Mouse (Mus musculus) hindbrain, embryonic 10.5 days (tissue): Measurements from ENCODE around the gene 4930451I11Rik. TPM values are rescaled to one million over a fixed set of nuclear protein-coding genes. Genes with fewer than 3 reads are reported as not detected.

Experiments
- DNase-seq: peaks from one replicate; pipeline ENCODE4 v3.0.0-alpha.2; 2017; ENCODE audit warnings: low spot score
- H3K27ac ChIP-seq: fragments of 300-500 bp; sonication (generic); 2 replicates; pipeline ENCODE4 v1.5.1; 2016; ENCODE audit warnings: mild to moderate bottlenecking, moderate library complexity
- H3K27me3 ChIP-seq: fragments of 300-500 bp; sonication (generic); 2 replicates; pipeline ENCODE4 v1.6.1; 2016; ENCODE audit warnings: mild to moderate bottlenecking; ENCODE audit not compliant: poor library complexity, insufficient read depth, severe bottlenecking
- H3K36me3 ChIP-seq: fragments of 300-500 bp; sonication (generic); 2 replicates; pipeline ENCODE4 v1.6.1; 2016; ENCODE audit warnings: mild to moderate bottlenecking, moderate library complexity
- H3K4me1 ChIP-seq: fragments of 300-500 bp; sonication (generic); replicated peaks from 2 replicates; pipeline ENCODE4 v1.6.1; 2016; ENCODE audit warnings: mild to moderate bottlenecking
- H3K4me3 ChIP-seq: fragments of 300-500 bp; sonication (generic); 2 replicates; pipeline ENCODE4 v1.5.1; 2016; ENCODE audit warnings: mild to moderate bottlenecking, moderate library complexity
- H3K9me3 ChIP-seq: fragments of 300-500 bp; sonication (generic); 2 replicates; pipeline ENCODE4 v1.6.1; 2016; ENCODE audit warnings: mild to moderate bottlenecking, moderate library complexity
- whole genome bisulfite sequencing: fragments of 180-500 bp; shearing (Covaris S2); methylation state at CpG from one replicate; pipeline ENCODE4 v1.1.7; 2016; 5-methylcytosine and 5-hydroxymethylcytosine counted together
- polyA plus RNA-seq: library from polyadenylated mRNA; unstranded; fragments of >200 nt; fragmentation: Nextera tagmentation; extraction: Ambion mirVana; gene quantifications from 2 replicates; pipeline ENCODE4 v1.2.1, GENCODE M21; 2016

Gene 4930451I11Rik
- polyA plus RNA-seq, 1 experiment from 2014 or later: not detected

DNA sequence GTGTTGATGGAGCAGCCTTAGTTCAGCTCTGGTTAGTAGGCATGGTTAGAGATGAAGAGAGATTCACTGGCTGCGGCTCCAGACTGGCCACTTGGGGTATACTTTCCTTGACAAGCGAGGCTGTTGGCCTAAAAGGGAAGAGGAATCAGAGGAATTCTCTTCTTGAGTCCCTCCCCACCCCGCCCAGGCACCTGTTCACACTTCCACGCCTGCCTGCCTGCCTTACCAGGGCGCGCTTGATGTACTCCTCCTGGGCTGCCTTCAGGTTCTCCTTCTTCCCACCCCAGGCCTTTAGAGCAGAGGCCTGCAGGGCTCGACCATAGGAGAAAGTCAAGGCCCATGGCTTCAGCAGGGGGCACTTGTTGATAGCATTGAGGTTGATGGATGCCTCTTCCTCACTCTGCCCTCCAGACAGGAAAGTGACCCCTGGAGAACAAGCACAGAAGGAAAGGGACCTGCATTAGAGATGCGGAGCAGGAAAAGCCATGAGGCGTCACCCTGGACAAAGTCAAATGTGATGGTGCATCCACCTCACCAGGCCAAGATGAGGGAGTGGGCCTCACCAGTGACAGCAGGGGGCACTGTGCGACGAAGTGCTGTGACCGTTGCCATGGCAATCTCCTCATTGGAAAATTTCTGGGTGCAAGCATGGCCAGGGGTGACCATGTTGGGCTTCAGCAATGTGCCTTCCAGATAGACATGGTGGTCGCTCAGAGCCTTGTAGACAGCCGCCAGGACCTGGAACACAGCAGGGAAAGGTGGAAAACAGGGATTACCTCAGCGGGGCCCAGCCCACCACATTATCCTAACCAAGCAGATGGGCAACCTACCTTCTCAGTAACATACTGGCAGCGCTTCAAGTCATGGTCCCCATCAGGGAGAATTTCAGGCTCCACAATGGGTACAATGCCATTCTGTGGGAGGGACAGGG is 35.8 kb downstream of the 4930451I11Rik start:
- peaks cover 65% of the 10 kb centered on the region for H3K4me1 ChIP-seq
- DNase-seq: no peak
- no peaks in the 10 kb centered on the region for H3K27me3 ChIP-seq
- no peaks in the 10 kb centered on the region for H3K9me3 ChIP-seq
- WGBS: 84% methylated on average over 16 of the region's 16 CpGs
- H3K36me3 ChIP-seq: peaks cover 52% of the 10 kb centered on the region
- peak overlapping the region; percentile 84 for H3K4me3 ChIP-seq
- no peak overlapping the region for H3K27ac ChIP-seq

DNA sequence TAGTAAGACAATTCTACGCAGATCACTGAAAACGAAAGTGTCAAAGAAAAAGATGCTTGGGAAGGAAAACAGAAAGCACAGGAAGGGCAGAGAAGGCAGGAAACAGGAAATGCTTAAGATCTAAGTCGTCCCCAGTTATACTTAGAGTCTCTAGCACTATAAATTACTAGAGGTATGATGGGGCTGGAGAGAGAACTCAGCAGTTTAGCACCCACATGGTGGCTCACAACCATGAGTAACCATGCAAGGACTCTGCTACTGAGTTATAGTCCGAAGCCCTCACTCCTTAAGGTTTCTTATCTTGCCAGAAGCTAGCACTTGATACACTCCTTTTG is 37.2 kb downstream of the 4930451I11Rik start:
- peaks cover 61% of the 10 kb centered on the region for H3K36me3 ChIP-seq
- H3K9me3 ChIP-seq: no peaks in the 10 kb centered on the region
- no peak overlapping the region for H3K4me3 ChIP-seq
- 81% methylated on average over 4 of the region's 4 CpGs for WGBS
- no peak for DNase-seq
- H3K4me1 ChIP-seq: peaks cover 59% of the 10 kb centered on the region
- no peaks in the 10 kb centered on the region for H3K27me3 ChIP-seq
- no peak overlapping the region for H3K27ac ChIP-seq

DNA sequence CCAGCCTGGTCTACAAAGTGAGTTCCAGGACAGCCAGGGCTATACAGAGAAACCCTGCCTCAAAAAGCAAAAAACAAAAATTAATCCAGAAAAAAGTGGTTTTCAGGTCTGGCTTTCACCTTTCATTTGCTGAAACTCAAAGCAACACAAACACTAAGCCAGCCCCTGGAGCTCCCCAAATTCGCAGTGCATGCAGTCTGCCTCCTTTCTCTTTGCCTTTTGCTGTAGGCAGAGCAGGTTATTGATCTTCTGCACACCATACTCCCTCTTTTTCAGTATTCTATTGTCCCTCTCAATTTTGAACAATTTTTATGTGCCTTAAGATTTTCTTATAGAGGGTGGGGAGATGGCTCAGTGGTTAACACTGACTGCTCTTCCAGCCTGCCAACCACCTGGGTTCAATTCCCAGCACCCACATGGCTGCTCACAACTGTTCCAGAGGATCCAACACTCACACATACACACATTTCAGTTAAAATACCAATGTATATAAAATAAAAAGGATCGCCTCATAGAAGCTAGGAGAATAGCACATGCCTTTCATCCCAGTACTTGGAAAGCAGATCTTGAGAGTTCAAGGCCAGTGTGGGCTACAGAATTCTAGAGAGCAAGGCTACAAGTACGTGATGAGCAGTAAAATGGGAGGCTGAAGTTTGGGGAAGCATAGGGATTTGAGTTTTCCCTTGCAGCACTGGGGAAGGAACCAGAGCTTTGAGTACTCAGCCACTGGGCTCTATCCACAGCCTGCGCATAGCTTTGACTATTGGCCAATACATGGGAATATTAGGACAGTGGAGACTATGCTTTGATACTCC is 37.8 kb downstream of the 4930451I11Rik start:
- H3K4me1 ChIP-seq: peaks cover 59% of the 10 kb centered on the region
- no peaks in the 10 kb centered on the region for H3K27me3 ChIP-seq
- peaks cover 67% of the 10 kb centered on the region for H3K36me3 ChIP-seq
- H3K27ac ChIP-seq: no peak overlapping the region
- DNase-seq: no peak
- no peaks in the 10 kb centered on the region for H3K9me3 ChIP-seq
- H3K4me3 ChIP-seq: peak overlapping the region; percentile 98; the same call in 1 of the 2 replicates
- 71% methylated on average over 4 of the region's 4 CpGs for WGBS

DNA sequence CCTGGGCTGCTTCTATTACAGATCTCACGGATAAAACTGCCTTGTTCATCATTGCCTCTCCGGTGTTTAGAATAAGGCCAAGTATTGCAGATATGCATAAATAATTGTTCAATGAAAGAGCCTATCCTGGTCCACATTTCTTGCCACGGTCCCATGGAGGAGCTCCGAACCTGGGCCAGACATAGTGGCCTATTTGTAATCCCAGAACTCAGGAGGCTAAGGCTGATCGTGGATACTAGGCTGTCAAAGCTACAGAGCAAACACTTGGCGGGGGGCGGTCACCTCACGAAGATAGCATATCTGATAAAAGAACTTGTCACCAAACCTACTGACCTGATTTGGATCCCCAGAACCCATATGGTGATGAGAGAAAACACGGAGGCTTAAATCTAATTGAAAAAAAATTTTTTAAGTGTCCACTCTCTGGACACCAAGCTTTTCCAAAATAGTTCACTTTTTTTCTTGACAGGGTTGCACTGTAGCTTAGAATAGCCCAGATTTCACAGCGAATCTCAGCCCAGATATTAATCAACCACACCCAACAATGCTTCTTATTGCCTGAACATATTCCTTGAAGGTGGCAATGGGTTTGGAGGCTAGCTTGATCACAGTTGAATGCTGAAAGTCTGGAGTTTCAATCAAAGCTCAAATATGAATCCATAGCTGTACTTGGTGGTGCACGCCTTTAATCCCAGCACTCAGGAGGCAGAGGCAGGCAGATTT is 38.6 kb downstream of the 4930451I11Rik start:
- WGBS: 31% methylated on average over 11 of the region's 11 CpGs
- peaks cover 75% of the 10 kb centered on the region for H3K36me3 ChIP-seq

DNA sequence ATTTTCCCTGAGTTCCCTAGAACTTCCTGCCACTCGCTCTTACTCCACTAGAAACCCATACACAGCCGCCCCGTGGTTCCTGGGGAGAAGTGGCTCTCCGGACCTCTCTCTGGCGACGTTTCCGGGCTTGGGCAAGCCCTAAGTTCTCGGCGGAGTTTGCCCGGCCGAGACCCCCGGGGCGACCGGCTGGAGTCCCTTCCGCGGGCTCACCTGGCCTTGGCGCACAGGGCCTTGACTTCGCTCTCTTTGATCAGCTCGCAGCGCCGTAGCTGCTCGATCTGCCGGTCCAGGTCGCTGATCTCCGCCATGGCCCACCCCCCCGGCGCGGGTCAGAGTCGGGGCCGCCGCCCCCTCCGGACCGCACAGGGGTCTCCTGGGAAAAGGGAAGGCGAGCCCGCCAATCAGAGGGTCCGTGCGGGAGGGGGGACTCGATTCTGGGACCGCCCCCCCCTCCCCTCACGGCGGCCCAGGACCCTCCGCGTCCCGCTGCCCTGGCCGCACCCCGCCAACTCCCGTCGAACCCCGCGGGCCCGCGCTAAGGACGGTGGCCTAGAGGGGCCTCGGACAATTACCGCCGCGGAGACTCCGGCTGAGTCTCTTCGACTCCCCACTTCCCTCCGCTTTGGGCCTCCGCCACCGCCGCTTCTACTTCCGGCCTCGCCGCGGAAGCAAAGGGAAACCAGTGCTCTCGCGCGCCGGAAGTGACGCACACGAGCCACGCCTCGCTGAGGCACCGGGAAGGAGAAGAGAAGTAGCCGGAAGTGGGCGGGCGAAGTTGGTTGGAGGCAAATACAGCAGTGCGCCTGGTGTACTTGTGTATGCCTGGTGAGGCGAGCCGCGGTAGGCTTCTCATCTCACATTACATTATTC is 39.4 kb downstream of the 4930451I11Rik start, which contains the start of gene Ppp4c:
Gene Ppp4c, minus strand, starts transcription at position 646 of the 870 bp plus-strand sequence.
- H3K4me1 ChIP-seq: peaks cover 45% of the 10 kb centered on the region
- no peaks in the 10 kb centered on the region for H3K9me3 ChIP-seq
- peak within 1 kb of the TSS; percentile 98 for H3K4me3 ChIP-seq
- H3K27ac ChIP-seq: peak within 1 kb of the TSS; percentile 98
- DNase-seq: peak; percentile 99
- WGBS: under 1% methylated on average over 83 of the region's 83 CpGs
- no peaks in the 10 kb centered on the region for H3K27me3 ChIP-seq
- peaks cover 75% of the 10 kb centered on the region for H3K36me3 ChIP-seq

More for the DNA sequence above, 38.6 kb downstream of the 4930451I11Rik start:
- DNase-seq: no peak
- H3K27ac ChIP-seq: peak overlapping the region; percentile 98
- H3K27me3 ChIP-seq: no peaks in the 10 kb centered on the region
- no peaks in the 10 kb centered on the region for H3K9me3 ChIP-seq
- peaks cover 53% of the 10 kb centered on the region for H3K4me1 ChIP-seq
- peak overlapping the region; percentile 98 for H3K4me3 ChIP-seq

DNA sequence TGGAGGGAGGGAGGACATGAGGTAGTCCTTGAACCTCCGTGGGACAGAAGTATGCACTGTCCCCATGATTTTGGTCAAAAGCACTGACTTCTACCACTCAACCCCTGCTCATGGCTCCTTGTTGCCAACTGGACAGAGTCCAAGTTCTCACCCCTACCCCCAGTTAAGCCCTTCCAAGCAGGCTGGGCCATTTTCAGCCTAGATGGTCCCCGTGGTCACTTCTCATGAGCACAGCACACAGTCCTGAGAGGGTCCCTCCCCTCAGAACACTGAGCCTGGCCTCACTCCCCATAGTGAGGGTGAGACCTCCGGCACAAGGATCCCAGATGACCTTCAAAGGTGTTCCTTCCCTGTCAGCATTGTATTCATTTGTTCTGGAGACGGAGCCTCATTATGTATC is 42.3 kb downstream of the 4930451I11Rik start:
- peaks cover 26% of the 10 kb centered on the region for H3K4me1 ChIP-seq
- H3K36me3 ChIP-seq: peaks cover 75% of the 10 kb centered on the region
- WGBS: 91% methylated on average over 4 of the region's 4 CpGs

DNA sequence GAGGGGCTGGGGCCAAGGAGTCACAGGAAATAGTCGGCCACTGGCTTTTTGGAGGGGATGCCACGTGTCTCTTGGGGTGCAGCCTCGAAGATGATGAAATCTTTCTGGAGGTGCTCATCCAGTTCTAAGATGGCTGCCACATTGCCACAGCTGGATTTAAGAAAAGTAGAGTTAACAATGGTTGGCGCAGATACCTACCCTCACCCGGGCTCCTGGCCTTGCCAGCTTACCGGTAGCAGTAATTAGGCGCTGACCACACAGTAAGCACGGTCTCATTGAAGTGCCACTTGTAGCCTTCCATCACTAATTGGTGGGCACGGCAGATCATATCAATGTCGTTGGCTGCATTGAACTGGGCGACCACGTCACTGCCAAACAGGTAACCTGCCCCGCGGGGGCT is 45.3 kb downstream of the 4930451I11Rik start:
- no peak overlapping the region for H3K4me3 ChIP-seq
- no peak overlapping the region for H3K27ac ChIP-seq
- DNase-seq: no peak
- H3K9me3 ChIP-seq: no peaks in the 10 kb centered on the region
- H3K36me3 ChIP-seq: peaks cover 85% of the 10 kb centered on the region
- peaks cover 33% of the 10 kb centered on the region for H3K4me1 ChIP-seq
- 94% methylated on average over 14 of the region's 14 CpGs for WGBS
- no peaks in the 10 kb centered on the region for H3K27me3 ChIP-seq

More for the DNA sequence above, 42.3 kb downstream of the 4930451I11Rik start:
- Histone ChIP-seq H3K27me3 (no peaks in the 10 kb centered on the region), H3K9me3 (no peaks in the 10 kb centered on the region), H3K4me3 (no peak overlapping the region), H3K27ac (no peak overlapping the region)
- DNase-seq: no peak

DNA sequence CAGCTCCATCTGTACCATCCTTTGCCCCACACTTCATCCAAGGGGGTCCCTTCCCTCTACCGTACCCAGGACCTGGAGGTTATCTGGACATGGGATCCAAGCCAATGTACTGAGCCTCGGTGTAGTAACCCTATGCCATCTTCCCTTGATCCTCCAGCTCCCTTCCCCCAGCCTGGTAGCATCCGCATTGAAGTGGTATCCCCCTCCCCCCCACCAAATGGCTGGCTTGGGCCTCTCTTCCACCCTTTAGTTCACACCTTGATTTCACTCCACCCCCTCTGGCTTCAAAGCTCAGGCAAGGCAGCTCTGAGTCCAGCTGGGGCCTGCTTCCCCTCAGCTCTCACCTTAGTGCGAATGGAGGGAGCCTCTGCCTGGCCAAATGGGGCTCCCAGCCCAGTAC is 46.4 kb downstream of the 4930451I11Rik start:
- peaks cover 75% of the 10 kb centered on the region for H3K36me3 ChIP-seq
- no peak overlapping the region for H3K4me3 ChIP-seq
- whole genome bisulfite sequencing: 82% methylated on average over 4 of the region's 4 CpGs
- DNase-seq: no peak
- no peaks in the 10 kb centered on the region for H3K27me3 ChIP-seq
- peaks cover 33% of the 10 kb centered on the region for H3K4me1 ChIP-seq
- H3K27ac ChIP-seq: no peak overlapping the region
- no peaks in the 10 kb centered on the region for H3K9me3 ChIP-seq

DNA sequence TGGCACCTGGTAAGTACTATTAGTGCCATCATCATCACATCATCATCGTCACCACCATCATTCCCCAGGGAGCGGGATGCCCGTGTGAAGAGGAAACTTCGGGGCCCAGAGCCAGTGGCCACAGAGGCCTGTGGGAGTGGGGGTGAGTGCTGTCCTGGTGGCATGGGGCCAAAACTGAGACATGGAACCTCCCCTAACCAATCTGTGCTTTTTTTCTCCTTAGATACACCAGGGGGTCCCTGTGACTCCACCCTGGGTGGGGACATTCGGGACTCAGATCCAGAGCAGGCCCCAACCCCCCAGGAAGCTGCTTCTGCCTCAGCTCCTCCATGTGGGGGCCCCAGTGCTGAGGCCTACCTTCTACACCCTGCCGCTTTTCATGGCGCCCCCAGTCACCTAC is 47.0 kb downstream of the 4930451I11Rik start:
- Histone ChIP-seq H3K4me1 (peaks cover 37% of the 10 kb centered on the region), H3K9me3 (no peaks in the 10 kb centered on the region), H3K27ac (no peak overlapping the region), H3K36me3 (peaks cover 69% of the 10 kb centered on the region), H3K4me3 (no peak overlapping the region), H3K27me3 (no peaks in the 10 kb centered on the region)
- DNase-seq: no peak
- 90% methylated on average over 7 of the region's 7 CpGs for WGBS

DNA sequence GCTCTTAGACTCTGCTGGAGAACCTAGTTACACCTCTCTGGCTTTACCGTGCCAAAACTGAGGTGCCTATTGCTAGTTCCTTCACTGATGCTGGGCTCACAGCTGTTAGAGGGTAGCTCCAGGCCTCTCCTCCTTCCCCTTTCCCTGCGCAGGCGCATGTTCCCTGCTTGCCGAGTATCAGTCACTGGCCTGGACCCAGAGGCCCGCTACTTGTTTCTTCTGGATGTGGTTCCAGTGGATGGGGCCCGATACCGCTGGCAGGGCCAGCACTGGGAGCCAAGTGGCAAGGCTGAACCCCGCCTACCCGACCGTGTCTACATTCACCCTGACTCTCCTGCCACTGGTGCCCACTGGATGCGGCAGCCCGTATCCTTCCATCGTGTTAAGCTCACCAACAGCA is 48.7 kb downstream of the 4930451I11Rik start:
- peaks cover 46% of the 10 kb centered on the region for H3K4me1 ChIP-seq

DNA sequence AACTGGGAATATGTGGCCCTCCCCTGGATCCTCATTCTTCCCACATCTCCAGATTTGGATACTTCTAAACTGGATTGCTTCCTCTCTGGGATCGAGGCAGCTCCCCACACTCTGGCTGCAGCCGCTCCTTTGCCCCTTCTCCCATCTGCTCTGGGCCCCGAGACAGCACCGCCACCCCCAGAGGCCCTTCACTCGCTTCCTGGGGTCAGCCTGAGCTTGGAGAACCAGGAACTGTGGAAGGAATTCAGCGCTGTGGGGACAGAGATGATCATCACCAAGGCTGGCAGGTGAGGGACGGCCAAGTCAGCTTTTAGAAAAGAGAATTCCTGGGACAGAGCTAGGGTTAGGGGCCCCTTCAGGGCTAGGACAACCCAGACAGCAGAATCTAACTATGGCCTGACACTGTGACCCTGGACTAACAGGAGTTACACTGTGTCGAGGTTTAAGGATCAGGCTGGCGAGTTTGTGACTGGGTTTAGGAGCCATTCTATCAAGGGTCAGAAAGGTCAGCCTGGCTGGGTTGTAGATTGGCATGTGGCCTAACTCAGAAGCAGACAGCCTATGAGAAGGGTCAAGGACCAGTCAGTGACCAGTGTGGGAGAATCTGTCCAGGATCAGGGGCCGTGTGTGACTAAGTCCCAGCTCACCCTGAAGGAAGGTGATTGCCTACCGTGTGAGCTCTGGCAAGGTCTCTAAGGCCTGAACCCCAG is 49.6 kb downstream of the 4930451I11Rik start:
- H3K36me3 ChIP-seq: peaks cover 42% of the 10 kb centered on the region
- peak; percentile 9 for DNase-seq
- WGBS: 38% methylated on average over 11 of the region's 11 CpGs
- peak overlapping the region; percentile 57; the same call in 1 of the 2 replicates for H3K4me3 ChIP-seq
- H3K27ac ChIP-seq: peak overlapping the region; percentile 87
- no peaks in the 10 kb centered on the region for H3K9me3 ChIP-seq
- no peaks in the 10 kb centered on the region for H3K27me3 ChIP-seq
- H3K4me1 ChIP-seq: peaks cover 55% of the 10 kb centered on the region

More for the DNA sequence above, 48.7 kb downstream of the 4930451I11Rik start:
- WGBS: 82% methylated on average over 13 of the region's 13 CpGs
- Histone ChIP-seq H3K36me3 (peaks cover 51% of the 10 kb centered on the region), H3K9me3 (no peaks in the 10 kb centered on the region), H3K4me3 (no peak overlapping the region), H3K27me3 (no peaks in the 10 kb centered on the region), H3K27ac (0 out of 2 replicates have a peak overlapping the region, but pooled peaks have one; percentile 2)
- DNase-seq: no peak
